Mouse (Mus musculus): ENCODE results near the gene Git1.

- no peak for TF ChIP-seq CTCF (IDR thresholded peaks at IDR 0.05; ENCODE audit: low read depth, low read length)
- TF ChIP-seq POLR2A (IDR thresholded peaks at IDR 0.05; ENCODE audit: extremely low read depth, insufficient read depth, low read length): no peak
Observed at GRCm38 (mm10) chr11:77529644-77530043, 36.3 kb downstream of the Git1 start.

Measured in liver, adult 2 months (tissue).